Mouse (Mus musculus) erythroblast, embryonic 14.5 days (primary cell): ENCODE measurements around the gene Tmprss3. TPM values are rescaled to one million over a fixed set of nuclear protein-coding genes. Genes with fewer than 3 reads are reported as not detected.

ENCODE experiments used
- H3K27me3 ChIP-seq: 2 replicates; pipeline ENCODE4 v1.6.1; 2012; ENCODE audit warnings: inconsistent platforms; ENCODE audit not compliant: control insufficient read depth
- H3K36me3 ChIP-seq: 2 replicates; pipeline ENCODE4 v1.6.1; 2012; ENCODE audit warnings: mild to moderate bottlenecking, inconsistent platforms; ENCODE audit not compliant: control insufficient read depth
- H3K4me1 ChIP-seq: 2 replicates; pipeline ENCODE4 v1.6.1; 2012; ENCODE audit warnings: inconsistent platforms; ENCODE audit not compliant: control insufficient read depth
- H3K4me3 ChIP-seq: replicated peaks from 2 replicates; pipeline ENCODE3; 2012; ENCODE audit warnings: moderate library complexity, mild to moderate bottlenecking, inconsistent platforms
- H3K9me3 ChIP-seq: 2 replicates; pipeline ENCODE4 v1.6.1; 2012; ENCODE audit warnings: low read length, inconsistent platforms, mixed read lengths; ENCODE audit not compliant: control insufficient read depth
- GATA1 ChIP-seq: IDR thresholded peaks from 2 replicates; pipeline ENCODE4 v1.6.1; 2012; ENCODE audit warnings: low read length, inconsistent platforms, mixed read lengths
- TAL1 ChIP-seq: IDR thresholded peaks from 3 replicates; pipeline ENCODE4 v1.6.1; 2012; ENCODE audit warnings: low read length, inconsistent platforms, mixed read lengths
- polyA plus RNA-seq: library from polyadenylated mRNA; stranded (reverse); fragments of >175 nt; gene quantifications from 2 replicates; pipeline ENCODE4 v1.2.3, GENCODE M21; 2012

Gene Tmprss3
- polyA plus RNA-seq, 1 experiment: not detected

- peaks cover 7% of the 10 kb centered on the region for H3K4me1 ChIP-seq
- H3K9me3 ChIP-seq: no peaks in the 10 kb centered on the region
- no peaks in the 10 kb centered on the region for H3K36me3 ChIP-seq
- no peak for TF ChIP-seq TAL1
- no peak for TF ChIP-seq GATA1
- no peaks in the 10 kb centered on the region for H3K27me3 ChIP-seq
- H3K4me3 ChIP-seq: no peak overlapping the region
These were observed 17.3 kb downstream of the Tmprss3 start for GRCm38 (mm10) chr17:31181490-31181889.

- H3K9me3 ChIP-seq: no peaks in the 10 kb centered on the region
- H3K36me3 ChIP-seq: no peaks in the 10 kb centered on the region
- H3K27me3 ChIP-seq: no peaks in the 10 kb centered on the region
- H3K4me3 ChIP-seq: no peak overlapping the region
- TF ChIP-seq TAL1 (no peak), GATA1 (no peak)
- H3K4me1 ChIP-seq: peaks cover 4% of the 10 kb centered on the region
These were observed 22.5 kb downstream of the Tmprss3 start for GRCm38 (mm10) chr17:31176321-31176720.

GRCm38 (mm10) chr17:31169796-31170195 lies 29.0 kb downstream of the Tmprss3 start:
- Histone ChIP-seq H3K4me3 (no peak overlapping the region), H3K27me3 (no peaks in the 10 kb centered on the region), H3K4me1 (no peaks in the 10 kb centered on the region), H3K36me3 (no peaks in the 10 kb centered on the region), H3K9me3 (no peaks in the 10 kb centered on the region)
- TF ChIP-seq TAL1 (no peak), GATA1 (no peak)

GRCm38 (mm10) chr17:31165127-31165526 lies 33.6 kb downstream of the Tmprss3 start, which contains the start of gene Tff1:
Tff1 (minus strand) TSS chr17:31165277.
- H3K27me3 ChIP-seq: no peaks in the 10 kb centered on the region

GRCm38 (mm10) chr17:31163821-31164220 lies 35.0 kb downstream of the Tmprss3 start:
- H3K9me3 ChIP-seq: peaks cover 3% of the 10 kb centered on the region
- no peak overlapping the region for H3K4me3 ChIP-seq
- no peaks in the 10 kb centered on the region for H3K27me3 ChIP-seq
- H3K4me1 ChIP-seq: no peaks in the 10 kb centered on the region
- TF ChIP-seq GATA1 (no peak), TAL1 (no peak)
- no peaks in the 10 kb centered on the region for H3K36me3 ChIP-seq

More at GRCm38 (mm10) chr17:31165127-31165526, 33.6 kb downstream of the Tmprss3 start, which contains the start of gene Tff1:
- Histone ChIP-seq H3K4me1 (no peaks in the 10 kb centered on the region), H3K36me3 (no peaks in the 10 kb centered on the region), H3K4me3 (no peak within 1 kb of the TSS), H3K9me3 (no peaks in the 10 kb centered on the region)
- TF ChIP-seq GATA1 (no peak), TAL1 (no peak)

GRCm38 (mm10) chr17:31162607-31163006 lies 36.2 kb downstream of the Tmprss3 start:
- TF ChIP-seq GATA1 (no peak), TAL1 (no peak)
- no peak overlapping the region for H3K4me3 ChIP-seq
- H3K9me3 ChIP-seq: peaks cover 7% of the 10 kb centered on the region
- H3K36me3 ChIP-seq: no peaks in the 10 kb centered on the region
- H3K4me1 ChIP-seq: no peaks in the 10 kb centered on the region
- no peaks in the 10 kb centered on the region for H3K27me3 ChIP-seq

GRCm38 (mm10) chr17:31160291-31160690 lies 38.5 kb downstream of the Tmprss3 start:
- Histone ChIP-seq H3K36me3 (no peaks in the 10 kb centered on the region), H3K4me1 (peaks cover 8% of the 10 kb centered on the region), H3K27me3 (no peaks in the 10 kb centered on the region), H3K9me3 (peaks cover 7% of the 10 kb centered on the region), H3K4me3 (no peak overlapping the region)
- TF ChIP-seq TAL1 (no peak), GATA1 (no peak)

- TF ChIP-seq GATA1 (no peak), TAL1 (no peak)
- Histone ChIP-seq H3K36me3 (no peaks in the 10 kb centered on the region), H3K27me3 (no peaks in the 10 kb centered on the region), H3K4me1 (peaks cover 8% of the 10 kb centered on the region), H3K9me3 (peaks cover 7% of the 10 kb centered on the region), H3K4me3 (no peak overlapping the region)
These were observed 40.9 kb downstream of the Tmprss3 start for GRCm38 (mm10) chr17:31157921-31158320.

- Histone ChIP-seq H3K27me3 (no peaks in the 10 kb centered on the region), H3K4me3 (no peak overlapping the region), H3K4me1 (peaks cover 8% of the 10 kb centered on the region), H3K36me3 (no peaks in the 10 kb centered on the region), H3K9me3 (peaks cover 4% of the 10 kb centered on the region)
- TF ChIP-seq TAL1: no peak
- no peak for TF ChIP-seq GATA1
These were observed 45.0 kb downstream of the Tmprss3 start for GRCm38 (mm10) chr17:31153785-31154184.

- Histone ChIP-seq H3K4me1 (peaks cover 8% of the 10 kb centered on the region), H3K27me3 (no peaks in the 10 kb centered on the region), H3K36me3 (no peaks in the 10 kb centered on the region), H3K9me3 (no peaks in the 10 kb centered on the region), H3K4me3 (no peak overlapping the region)
- no peak for TF ChIP-seq TAL1
- TF ChIP-seq GATA1: no peak
These were observed 45.7 kb downstream of the Tmprss3 start for GRCm38 (mm10) chr17:31152966-31153499.
